Mouse (Mus musculus): Measurements from ENCODE around the gene Liph. TPM values are rescaled to one million over a fixed set of nuclear protein-coding genes. Genes with fewer than 3 reads are reported as not detected.

The Liph gene
- total and polyA plus RNA-seq, 3 experiments = 2.6 to 6.1 (median 3.2) TPM

- no peak overlapping the region for H3K27ac ChIP-seq (ENCODE audit: insufficient read depth, low read depth)
- no peak overlapping the region for H3K4me3 ChIP-seq (replicated peaks in 1 of 3; ENCODE audit: low read depth in 2 of 3, low read length in 2 of 3, poor library complexity in 1 of 3)
- H3K4me2 ChIP-seq (ENCODE audit: insufficient read depth, low read depth, poor library complexity, severe bottlenecking) = no peak overlapping the region
- no peak overlapping the region for H3K9ac ChIP-seq (ENCODE audit: insufficient read depth, low read depth)
- dilution Hi-C loops (cut with MboI; ENCODE audit: extremely low pct_ligation_motif_present, extremely low pct_unique_long_range_greater_than_20kb, low sequenced_read_pairs) = no loop called here
- no peaks in the 10 kb centered on the region for H3K9me3 ChIP-seq (replicated peaks; ENCODE audit: low read length)
- H3K79me2 ChIP-seq (replicated peaks; ENCODE audit: control insufficient read depth, extremely low read depth, insufficient read depth, poor library complexity, severe bottlenecking) = no peaks in the 10 kb centered on the region
- TF ChIP-seq ZKSCAN1 (IDR thresholded peaks at IDR 0.05; ENCODE audit: borderline replicate concordance, low read depth, low read length) (no peak), JUN (IDR thresholded peaks at IDR 0.05; ENCODE audit: insufficient read depth, low read depth, low read length) (no peak), ZC3H11A (IDR thresholded peaks at IDR 0.05; ENCODE audit: low read depth, low read length) (no peak), MAFK (IDR thresholded peaks at IDR 0.05; ENCODE audit: insufficient replicate concordance, low read length) (no peak), POLR2AphosphoS2 (IDR thresholded peaks at IDR 0.05; ENCODE audit: low read depth, low read length) (no peak), MYC (IDR thresholded peaks at IDR 0.05; ENCODE audit: low read depth, low read length) (no peak), CTCF (conservative IDR thresholded peaks at IDR 0.05 in 1 of 2, IDR thresholded peaks at IDR 0.05 in 1 of 2; ENCODE audit: low read depth in 2 of 2, low read length in 2 of 2) (no peak), PAX5 (IDR thresholded peaks at IDR 0.05; ENCODE audit: low read length) (no peak), USF1 (IDR thresholded peaks at IDR 0.05; ENCODE audit: low read depth, low read length) (no peak), TBP (conservative IDR thresholded peaks at IDR 0.05; ENCODE audit: low read depth, low read length) (no peak), MAZ (IDR thresholded peaks at IDR 0.05; ENCODE audit: low read depth, low read length) (no peak), BHLHE40 (IDR thresholded peaks at IDR 0.05; ENCODE audit: low read depth, low read length) (no peak), USF2 (conservative IDR thresholded peaks at IDR 0.05; ENCODE audit: low read depth, low read length) (no peak), ETS1 (conservative IDR thresholded peaks at IDR 0.05; ENCODE audit: low read depth, low read length) (no peak), KAT2A (IDR thresholded peaks at IDR 0.05; ENCODE audit: insufficient replicate concordance, low read length) (no peak), JUND (conservative IDR thresholded peaks at IDR 0.05; ENCODE audit: low read depth, low read length) (no peak), RAD21 (IDR thresholded peaks at IDR 0.05; ENCODE audit: low read depth, low read length) (no peak; the same call in 1 of the 2 replicates)
- in situ Hi-C loops (cut with MboI; ENCODE audit: low pct_ligation_motif_present, low pct_unique_long_range_greater_than_20kb, low sequenced_read_pairs) = loop anchor here (25.0 kb wide), 1 partner anchor 163 kb away; no protein-coding TSS in a partner anchor
- no peaks in the 10 kb centered on the region for H3K27me3 ChIP-seq (replicated peaks)
- H3K36me3 ChIP-seq (replicated peaks in 1 of 2; ENCODE audit: control insufficient read depth in 1 of 2, insufficient read depth in 1 of 2, low read length in 1 of 2) = no peaks in the 10 kb centered on the region
- DNase-seq (ENCODE audit: extremely low read depth) = no peak
- H3K4me1 ChIP-seq (ENCODE audit: control insufficient read depth in 1 of 2, insufficient read depth in 2 of 2) = peaks cover 10 to 20% of the 10 kb centered on the region in 2 experiments
Observed at GRCm38 (mm10) chr16:21999941-22000690, 4.7 kb upstream of the Liph start.

GRCm38 (mm10) chr16:21998061-21998460, 2.6 kb upstream of the Liph start:
- TF ChIP-seq POLR2AphosphoS2 (IDR thresholded peaks at IDR 0.05; ENCODE audit: low read depth, low read length) (no peak), ZC3H11A (IDR thresholded peaks at IDR 0.05; ENCODE audit: low read depth, low read length) (no peak), MAX (IDR thresholded peaks at IDR 0.05; ENCODE audit: low read length) (no peak), MYC (IDR thresholded peaks at IDR 0.05; ENCODE audit: low read depth, low read length) (no peak), RAD21 (IDR thresholded peaks at IDR 0.05; ENCODE audit: low read depth, low read length) (no peak), RCOR1 (conservative IDR thresholded peaks at IDR 0.05; ENCODE audit: low read depth, low read length) (no peak), MAFK (IDR thresholded peaks at IDR 0.05; ENCODE audit: insufficient replicate concordance, low read length) (no peak), ETS1 (conservative IDR thresholded peaks at IDR 0.05; ENCODE audit: low read depth, low read length) (no peak), CTCF (conservative IDR thresholded peaks at IDR 0.05 in 1 of 2, IDR thresholded peaks at IDR 0.05 in 1 of 2; ENCODE audit: low read depth in 2 of 2, low read length in 2 of 2) (no peak), JUN (IDR thresholded peaks at IDR 0.05; ENCODE audit: insufficient read depth, low read depth, low read length) (no peak), SMC3 (IDR thresholded peaks at IDR 0.05; ENCODE audit: low read depth, low read length) (no peak), UBTF (IDR thresholded peaks at IDR 0.05; ENCODE audit: low read depth, low read length) (no peak), CHD2 (IDR thresholded peaks at IDR 0.05; ENCODE audit: low read length) (no peak), NELFE (IDR thresholded peaks at IDR 0.05; ENCODE audit: low read depth, low read length) (no peak), IRF4 (IDR thresholded peaks at IDR 0.05; ENCODE audit: low read depth, low read length) (no peak), KAT2A (IDR thresholded peaks at IDR 0.05; ENCODE audit: insufficient replicate concordance, low read length) (no peak), SIN3A (IDR thresholded peaks at IDR 0.05; ENCODE audit: low read length) (no peak), E2F4 (IDR thresholded peaks at IDR 0.05; ENCODE audit: insufficient replicate concordance, low read depth, low read length) (no peak), MEF2A (IDR thresholded peaks at IDR 0.05; ENCODE audit: borderline replicate concordance, low read depth, low read length) (no peak), HCFC1 (IDR thresholded peaks at IDR 0.05; ENCODE audit: low read depth, low read length) (no peak)
- Histone ChIP-seq H3K27me3 (replicated peaks) (no peaks in the 10 kb centered on the region), H3K4me3 (replicated peaks in 1 of 3; ENCODE audit: low read depth in 2 of 3, low read length in 2 of 3, poor library complexity in 1 of 3) (no peak overlapping the region), H3K27ac (ENCODE audit: insufficient read depth, low read depth) (no peak overlapping the region), H3K9ac (ENCODE audit: insufficient read depth, low read depth) (no peak overlapping the region), H3K9me3 (replicated peaks; ENCODE audit: low read length) (no peaks in the 10 kb centered on the region), H3K79me2 (replicated peaks; ENCODE audit: control insufficient read depth, extremely low read depth, insufficient read depth, poor library complexity, severe bottlenecking) (no peaks in the 10 kb centered on the region), H3K4me1 (ENCODE audit: control insufficient read depth in 1 of 2, insufficient read depth in 2 of 2) (peaks cover 10 to 25% of the 10 kb centered on the region in 2 experiments), H3K4me2 (ENCODE audit: insufficient read depth, low read depth, poor library complexity, severe bottlenecking) (no peak overlapping the region), H3K36me3 (replicated peaks in 1 of 2; ENCODE audit: control insufficient read depth in 1 of 2, insufficient read depth in 1 of 2, low read length in 1 of 2) (no peaks in the 10 kb centered on the region)
- in situ Hi-C loops (cut with MboI; ENCODE audit: low pct_ligation_motif_present, low pct_unique_long_range_greater_than_20kb, low sequenced_read_pairs) (no loop called here), dilution Hi-C loops (cut with MboI; ENCODE audit: extremely low pct_ligation_motif_present, extremely low pct_unique_long_range_greater_than_20kb, low sequenced_read_pairs) (no loop called here)
- DNase-seq (ENCODE audit: extremely low read depth) = no peak
